Mouse (Mus musculus) ES-E14 (cell line): ENCODE results near the gene Mocs2. TPM values are rescaled to one million over a fixed set of nuclear protein-coding genes. Genes with fewer than 3 reads are reported as not detected.

Experiments
- DNase-seq: peaks from one replicate; pipeline ENCODE4 v3.0.0-alpha.2; 2013; ENCODE audit warnings: low read depth, low spot score
- H3K27ac ChIP-seq: 2 replicates; pipeline ENCODE4 v1.5.1; 2012; ENCODE audit warnings: low read depth, mild to moderate bottlenecking, low read length, moderate library complexity, mixed read lengths; ENCODE audit not compliant: poor library complexity, insufficient read depth, severe bottlenecking
- H3K36me3 ChIP-seq: 2 replicates; pipeline ENCODE4 v1.6.1; 2012; ENCODE audit warnings: mild to moderate bottlenecking, low read length, moderate library complexity, mixed read lengths; ENCODE audit not compliant: control insufficient read depth, poor library complexity, insufficient read depth, severe bottlenecking
- H3K4me1 ChIP-seq, 2 experiments: fragments of 150-350 bp in 1 of 2; sonication (generic) in 1 of 2; 2 replicates each; pipeline ENCODE4 v1.6.1; 2012; ENCODE audit warnings: low read length in 2 of 2, mild to moderate bottlenecking in 1 of 2, mixed read lengths in 1 of 2; ENCODE audit not compliant: control insufficient read depth in 2 of 2, insufficient read depth in 2 of 2, poor library complexity in 1 of 2
- H3K4me3 ChIP-seq, 2 experiments: fragments of 150-350 bp in 1 of 2; sonication (generic) in 1 of 2; 2 replicates each; pipeline ENCODE4 v1.5.1; 2012; ENCODE audit warnings: low read length in 2 of 2, low read depth in 1 of 2, mild to moderate bottlenecking in 1 of 2, mixed read lengths in 1 of 2; ENCODE audit not compliant: insufficient read depth in 1 of 2, poor library complexity in 1 of 2, severe bottlenecking in 1 of 2
- H3K9ac ChIP-seq: 2 replicates; pipeline ENCODE4 v1.6.1; 2012; ENCODE audit warnings: low read depth, mild to moderate bottlenecking, low read length, mixed read lengths; ENCODE audit not compliant: poor library complexity, insufficient read depth, severe bottlenecking
- H3K9me3 ChIP-seq: fragments of 150-350 bp; sonication (generic); 2 replicates; pipeline ENCODE4 v1.6.1; 2012; ENCODE audit warnings: low read depth, mild to moderate bottlenecking, low read length; ENCODE audit not compliant: control insufficient read depth, insufficient read depth
- CHD2 ChIP-seq: IDR thresholded peaks from 2 replicates; pipeline ENCODE4 v1.6.1; 2014; ENCODE audit warnings: mild to moderate bottlenecking, low read depth, low read length, inconsistent platforms
- HCFC1 ChIP-seq: IDR thresholded peaks from 2 replicates; pipeline ENCODE4 v1.6.1; 2012; ENCODE audit warnings: low read length, inconsistent platforms, borderline replicate concordance; ENCODE audit not compliant: insufficient read depth
- MAFK ChIP-seq: IDR thresholded peaks from 2 replicates; pipeline ENCODE4 v1.6.1; 2014; ENCODE audit warnings: mild to moderate bottlenecking, low read depth, low read length, inconsistent platforms; ENCODE audit not compliant: insufficient read depth
- ZC3H11A ChIP-seq: IDR thresholded peaks from 2 replicates; pipeline ENCODE4 v1.6.1; 2012; ENCODE audit warnings: low read depth, mild to moderate bottlenecking, inconsistent platforms, low read length, borderline replicate concordance
- ZNF384 ChIP-seq: IDR thresholded peaks from 2 replicates; pipeline ENCODE4 v1.6.1; 2012; ENCODE audit warnings: low read depth, low read length, inconsistent platforms
- in situ Hi-C, 2 experiments: fragments of 600-800 bp; cut with MboI; formaldehyde crosslinking; loops; one replicate each; pipeline ENCODE4 v1.15.1; 2025; ENCODE audit warnings: low sequenced_read_pairs in 2 of 2, inconsistent platforms in 1 of 2; ENCODE audit not compliant: unreplicated experiment in 2 of 2
- total RNA-seq: library from RNA; depleted of rRNA; stranded (reverse); fragments of 300-350 nt; gene quantifications from 2 replicates; pipeline ENCODE4 v1.2.3, GENCODE M21; 2012

Mocs2 gene
- total RNA-seq, 1 experiment: 27.7 TPM

DNA sequence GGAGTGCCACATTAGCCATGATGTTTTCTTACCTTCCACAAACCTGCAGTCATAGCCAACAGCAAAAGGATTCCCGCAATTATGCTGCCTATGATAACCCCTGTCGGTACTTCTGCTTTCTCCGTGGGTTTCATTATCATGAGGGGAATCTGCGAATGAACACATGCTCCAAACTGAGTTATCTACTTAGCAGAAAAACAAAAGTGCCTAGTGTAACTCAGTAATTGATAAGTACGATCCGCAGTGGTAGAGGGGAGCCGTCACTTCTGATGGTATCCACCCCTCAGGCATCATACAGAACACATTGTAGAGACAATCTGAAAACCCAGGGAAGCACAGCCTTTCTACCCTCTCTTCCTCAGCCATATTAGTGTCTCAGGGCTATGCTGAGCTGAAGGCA, 19.0 kb downstream of the Mocs2 start:
- H3K4me1 ChIP-seq: no peaks in the 10 kb centered on the region
- no peak for DNase-seq
- TF ChIP-seq HCFC1 (no peak), ZC3H11A (no peak), MAFK (no peak), CHD2 (no peak), ZNF384 (no peak)
- H3K36me3 ChIP-seq: no peaks in the 10 kb centered on the region
- H3K27ac ChIP-seq: no peak overlapping the region
- in situ Hi-C loops: loop anchor here (10.0 to 25.0 kb wide), 2 partner anchors 125 to 128 kb away; no protein-coding TSS in a partner anchor
- H3K4me3 ChIP-seq: no peak overlapping the region
- H3K9me3 ChIP-seq: no peaks in the 10 kb centered on the region
- H3K9ac ChIP-seq: no peak overlapping the region

DNA sequence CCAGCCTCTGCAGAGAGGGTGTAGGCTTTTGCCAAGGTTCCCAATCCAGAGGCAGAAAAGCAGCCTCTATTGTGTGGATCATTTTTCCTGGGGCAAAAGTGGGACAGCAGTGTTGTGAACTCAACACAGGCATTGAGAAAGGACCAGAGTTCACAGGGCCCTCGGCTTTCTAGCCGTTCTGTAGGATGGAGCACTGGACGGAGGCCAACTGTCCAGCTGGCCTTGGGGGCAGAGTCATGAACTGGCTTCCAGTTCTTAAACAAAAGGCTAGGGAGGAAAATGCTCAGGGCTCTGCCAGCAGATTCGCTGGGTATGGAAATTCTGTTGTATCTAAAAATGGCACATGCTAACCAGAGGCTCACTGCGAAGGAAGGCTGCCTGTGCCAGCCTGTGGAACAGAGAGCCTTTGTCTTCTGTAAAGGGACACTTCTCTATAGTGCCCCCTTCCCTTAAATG, 20.5 kb downstream of the Mocs2 start:
- no peak for TF ChIP-seq HCFC1
- TF ChIP-seq CHD2: no peak
- TF ChIP-seq MAFK: no peak
- TF ChIP-seq ZNF384: no peak
- TF ChIP-seq ZC3H11A: no peak
- Histone ChIP-seq H3K27ac (no peak overlapping the region), H3K4me3 (no peak overlapping the region)

DNA sequence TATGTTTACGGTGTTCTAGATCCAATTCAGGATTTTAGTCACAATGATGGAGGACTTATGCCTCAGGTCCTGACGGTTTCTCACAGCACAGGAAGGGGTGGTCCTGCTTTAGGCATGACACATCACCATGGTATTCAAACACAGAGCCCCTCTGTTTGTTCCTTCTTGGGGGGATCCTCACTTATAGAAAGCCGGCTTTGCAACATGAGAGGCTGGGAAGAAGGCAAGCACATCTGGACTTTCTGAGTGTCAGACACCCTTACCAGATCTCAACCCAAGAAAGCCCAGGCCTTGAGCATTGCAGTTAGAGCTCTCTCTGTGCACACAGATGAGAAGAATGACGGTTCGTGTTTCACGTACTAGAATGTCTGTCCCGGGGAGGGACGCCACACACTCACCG, 21.1 kb downstream of the Mocs2 start:
- H3K36me3 ChIP-seq: no peaks in the 10 kb centered on the region
- H3K27ac ChIP-seq: no peak overlapping the region
- no peaks in the 10 kb centered on the region for H3K9me3 ChIP-seq
- in situ Hi-C loops: loop anchor here (10.0 to 25.0 kb wide), 2 partner anchors 123 to 126 kb away; no protein-coding TSS in a partner anchor
- TF ChIP-seq ZNF384: no peak
- no peak for TF ChIP-seq MAFK
- TF ChIP-seq CHD2: no peak
- TF ChIP-seq ZC3H11A: no peak
- TF ChIP-seq HCFC1: no peak
- no peak overlapping the region for H3K4me3 ChIP-seq
- no peak for DNase-seq
- H3K4me1 ChIP-seq: no peaks in the 10 kb centered on the region
- no peak overlapping the region for H3K9ac ChIP-seq

More for the DNA sequence above, 20.5 kb downstream of the Mocs2 start:
- no peak for DNase-seq
- H3K4me1 ChIP-seq: no peaks in the 10 kb centered on the region
- H3K9me3 ChIP-seq: no peaks in the 10 kb centered on the region
- no peak overlapping the region for H3K9ac ChIP-seq
- no peaks in the 10 kb centered on the region for H3K36me3 ChIP-seq
- in situ Hi-C loops: loop anchor here (10.0 to 25.0 kb wide), 2 partner anchors 124 to 126 kb away; no protein-coding TSS in a partner anchor

DNA sequence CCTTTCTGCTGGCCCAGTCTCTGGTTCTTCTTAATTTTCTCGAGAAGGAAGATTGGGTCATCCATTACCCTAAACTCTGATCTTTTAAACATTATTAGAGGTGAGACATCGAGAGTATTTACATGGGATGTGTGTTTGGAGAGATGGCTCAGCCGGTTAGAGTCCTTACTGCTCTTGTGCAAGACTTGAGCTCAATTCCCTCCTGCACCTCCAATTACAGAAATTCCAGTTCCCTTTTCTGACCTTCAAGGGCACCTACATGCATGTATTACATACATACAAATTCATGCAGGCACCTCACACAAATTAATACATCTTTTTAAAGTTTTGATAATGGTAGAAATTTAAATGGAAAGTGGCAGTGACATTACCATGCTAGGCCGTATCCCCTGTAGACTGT, 22.5 kb downstream of the Mocs2 start:
- no peaks in the 10 kb centered on the region for H3K4me1 ChIP-seq
- no peak overlapping the region for H3K27ac ChIP-seq
- H3K9ac ChIP-seq: no peak overlapping the region
- no peak for DNase-seq
- TF ChIP-seq ZNF384: no peak
- TF ChIP-seq HCFC1: no peak
- no peak for TF ChIP-seq MAFK
- TF ChIP-seq CHD2: no peak
- TF ChIP-seq ZC3H11A: no peak
- in situ Hi-C loops: loop anchor here in 1 of 2 experiments (25.0 kb wide), 1 partner anchor 122 kb away; no protein-coding TSS in a partner anchor
- no peak overlapping the region for H3K4me3 ChIP-seq
- H3K36me3 ChIP-seq: no peaks in the 10 kb centered on the region
- no peaks in the 10 kb centered on the region for H3K9me3 ChIP-seq

- in situ Hi-C loops: loop anchor here in 1 of 2 experiments (25.0 kb wide), 1 partner anchor 119 kb away; no protein-coding TSS in a partner anchor
- H3K4me3 ChIP-seq: no peak overlapping the region
- H3K9me3 ChIP-seq: no peaks in the 10 kb centered on the region
- no peak overlapping the region for H3K9ac ChIP-seq
- no peak overlapping the region for H3K27ac ChIP-seq
- no peaks in the 10 kb centered on the region for H3K4me1 ChIP-seq
- no peaks in the 10 kb centered on the region for H3K36me3 ChIP-seq
- DNase-seq: no peak
- no peak for TF ChIP-seq ZNF384
- no peak for TF ChIP-seq MAFK
- no peak for TF ChIP-seq CHD2
- no peak for TF ChIP-seq HCFC1
- TF ChIP-seq ZC3H11A: no peak
Measured at GRCm38 (mm10) chr13:114843318-114843717, 25.3 kb downstream of the Mocs2 start.
